Mouse (Mus musculus) CD8-positive naive resting alpha-beta T cell, adult 57 days (primary cell): ENCODE data around the gene Errfi1. TPM values are rescaled to one million over a fixed set of nuclear protein-coding genes. Genes with fewer than 3 reads are reported as not detected.

ENCODE experiments used
- total RNA-seq: library from RNA; stranded (reverse); gene quantifications from one replicate; pipeline ENCODE4 v1.2.4, GENCODE M21; 2023

The Errfi1 gene
- 45.7 TPM for total RNA-seq

GRCm38 (mm10) chr4:150853680-150854461 is at the start of gene Errfi1:
TSS of gene Errfi1 (plus strand) at chr4:150853919.

GRCm38 (mm10) chr4:150914290-150914733 is 60.6 kb downstream of the Errfi1 start, which contains the start of the genes Park7 and Tnfrsf9:
TSS of gene Park7 (minus strand) at chr4:150914437.
TSS of gene Tnfrsf9 (plus strand) at chr4:150914562.

Other genes starting within 250 kb of the Errfi1 start
- gene Slc45a1, start 201.7 kb upstream of the Errfi1 start, total RNA-seq = not detected
- 154 TPM for gene Park7, start 60.5 kb downstream of the Errfi1 start, total RNA-seq
- gene Tnfrsf9, start 60.6 kb downstream of the Errfi1 start, total RNA-seq = 5.9 TPM
- not detected for gene Uts2, start 143.2 kb downstream of the Errfi1 start, total RNA-seq
- 2.7 TPM for gene Per3, start 190.7 kb downstream of the Errfi1 start, total RNA-seq
- 66.6 TPM for gene Vamp3, start 204.0 kb downstream of the Errfi1 start, total RNA-seq
- gene Gm13090, start 235.7 kb downstream of the Errfi1 start, total RNA-seq = not detected